Comparison of ENCODE assay signal across 9 mouse cellular contexts in genomic region chr8:119412037-119412734, GRCm38 (mm10). TPM values are rescaled to one million over a fixed set of nuclear protein-coding genes. Genes with fewer than 3 reads are reported as not detected.
DNase-seq lines count a peak whose midpoint lies in the region; ATAC-seq and TF ChIP-seq lines count a peak whose summit lies in the region.
"Had no signal": no experiment of that assay in that cellular context is flagged by ENCODE, and none has a peak within 500 bp of the region (broad histone marks: within the 10 kb centered on the region; RNA-seq: fewer than 3 reads in every experiment).

No protein-coding gene starts in this region.

- no peak overlapping the region for H3K4me3 ChIP-seq in forebrain, embryonic 13.5 days
- no peak overlapping the region for H3K4me3 ChIP-seq in forebrain, embryonic 10.5 days
- no peak overlapping the region for H3K4me3 ChIP-seq in lung, adult 2 months (replicated peaks; ENCODE audit: extremely low read depth, low read depth, low read length)
- H3K4me3 ChIP-seq in midbrain, embryonic 13.5 days (replicated peaks) = no peak overlapping the region

- 0 out of 2 replicates have a peak, but pooled peaks have one; percentile 27 for ATAC-seq in forebrain, embryonic 13.5 days
- ATAC-seq in granulocyte monocyte progenitor cell, adult 5-6 weeks (replicated peaks; ENCODE audit: poor library complexity, severe bottlenecking) = peak; percentile 62
- peak; percentile 43; the same call in 1 of the 2 replicates for ATAC-seq in midbrain, embryonic 13.5 days

- peaks cover 3% of the 10 kb centered on the region; the same call in 1 of the 2 replicates for H3K27me3 ChIP-seq in forebrain, embryonic 13.5 days
- peaks cover 42% of the 10 kb centered on the region for H3K27me3 ChIP-seq in forebrain, embryonic 10.5 days (ENCODE audit: poor library complexity, severe bottlenecking)
- H3K27me3 ChIP-seq in midbrain, embryonic 13.5 days = peaks cover 13% of the 10 kb centered on the region
- H3K27me3 ChIP-seq: stomach, embryonic 15.5 days had no signal

- H3K4me2 ChIP-seq in forebrain, embryonic 13.5 days = no peak overlapping the region
- H3K4me2 ChIP-seq in midbrain, embryonic 13.5 days (replicated peaks) = no peak overlapping the region

- DNase-seq in forebrain, embryonic 10.5 days (ENCODE audit: extremely low spot score, low spot score) = no peak
- no peak for DNase-seq in lung, adult 2 months
- DNase-seq in lung, postnatal 14 days = no peak
- DNase-seq in spleen, adult 12 weeks (ENCODE audit: low spot score) = no peak
- no peak for DNase-seq in frontal cortex, adult 2 months (ENCODE audit: extremely low spot score in 1 of 2, low spot score in 1 of 2)

- 0 out of 2 replicates have a peak, but pooled peaks have one; percentile 0 for TF ChIP-seq CTCF in lung, adult 2 months (IDR thresholded peaks at IDR 0.05; ENCODE audit: insufficient read depth, low read length)

- WGBS in forebrain, embryonic 13.5 days = 58% methylated on average over 10 of the region's 10 CpGs
- WGBS in forebrain, embryonic 10.5 days = 56% methylated on average over 10 of the region's 10 CpGs
- 56% methylated on average over 10 of the region's 10 CpGs for WGBS in lung, adult 2 months
- WGBS in midbrain, embryonic 13.5 days = 57% methylated on average over 10 of the region's 10 CpGs

- H3K9me3 ChIP-seq in forebrain, embryonic 13.5 days (replicated peaks) = no peaks in the 10 kb centered on the region
- H3K9me3 ChIP-seq in forebrain, embryonic 10.5 days = no peaks in the 10 kb centered on the region
- H3K9me3 ChIP-seq in midbrain, embryonic 13.5 days = no peaks in the 10 kb centered on the region
- H3K9me3 ChIP-seq: stomach, embryonic 15.5 days had no signal

- H3K27ac ChIP-seq in forebrain, embryonic 13.5 days = no peak overlapping the region
- no peak overlapping the region for H3K27ac ChIP-seq in forebrain, embryonic 10.5 days
- H3K27ac ChIP-seq in midbrain, embryonic 13.5 days = no peak overlapping the region
- H3K27ac ChIP-seq: stomach, embryonic 15.5 days had no signal

- H3K9ac ChIP-seq in forebrain, embryonic 13.5 days = no peak overlapping the region
- no peak overlapping the region for H3K9ac ChIP-seq in midbrain, embryonic 13.5 days (replicated peaks)
- H3K9ac ChIP-seq: stomach, embryonic 15.5 days had no signal

- peaks cover 44% of the 10 kb centered on the region for H3K36me3 ChIP-seq in forebrain, embryonic 13.5 days (ENCODE audit: poor library complexity, severe bottlenecking)
- H3K36me3 ChIP-seq in forebrain, embryonic 10.5 days (replicated peaks) = peaks cover 43% of the 10 kb centered on the region
- peaks cover 43% of the 10 kb centered on the region for H3K36me3 ChIP-seq in midbrain, embryonic 13.5 days

- TF ChIP-seq POLR2A in lung, adult 2 months (IDR thresholded peaks at IDR 0.05; ENCODE audit: borderline replicate concordance, extremely low read depth, low read depth, low read length) = no peak

- peaks cover 4% of the 10 kb centered on the region; the same call in 1 of the 2 replicates for H3K4me1 ChIP-seq in forebrain, embryonic 13.5 days
- H3K4me1 ChIP-seq in forebrain, embryonic 10.5 days = peaks cover 16% of the 10 kb centered on the region
- H3K4me1 ChIP-seq in lung, adult 2 months (ENCODE audit: control insufficient read depth, insufficient read depth, low read length) = peaks cover 3% of the 10 kb centered on the region; the same call in 1 of the 2 replicates
- peaks cover 5% of the 10 kb centered on the region; the same call in 1 of the 2 replicates for H3K4me1 ChIP-seq in midbrain, embryonic 13.5 days (replicated peaks)
- H3K4me1 ChIP-seq: stomach, embryonic 15.5 days had no signal

RNA-seq across cellular contexts. Expression of gene Mlycd, which starts 17.5 kb away (rescaled TPM):
- polyA plus RNA-seq in forebrain, embryonic 13.5 days (2015; fragmentation: Nextera tagmentation; extraction: Ambion mirVana) = 11.0 and 11.1 TPM in 2 replicates
- polyA plus RNA-seq in forebrain, embryonic 10.5 days (2016; fragmentation: Nextera tagmentation; extraction: Ambion mirVana) = 9.2 and 10.2 TPM in 2 replicates
- polyA plus RNA-seq in lung, adult 2 months (2012; rRNA removed) = 26.9 and 32.0 TPM in 2 replicates
- 15.5 and 17.4 TPM in 2 replicates for total RNA-seq in granulocyte monocyte progenitor cell, adult 5-6 weeks (2014; fragmentation: Nextera tagmentation)
- total RNA-seq in granulocyte monocyte progenitor cell, adult 5-6 weeks (2017) = 10.4 and 11.1 TPM in 2 replicates
- 11.8 and 13.8 TPM in 2 replicates for polyA plus RNA-seq in midbrain, embryonic 13.5 days (2015; fragmentation: Nextera tagmentation; extraction: Ambion mirVana)
- polyA plus RNA-seq in frontal cortex, adult 2 months (2012; rRNA removed) = 23.0 and 24.4 TPM in 2 replicates

RNA-seq across cellular contexts. Expression of gene Osgin1, which starts 21.7 kb away (rescaled TPM):
- polyA plus RNA-seq in forebrain, embryonic 13.5 days (2015; fragmentation: Nextera tagmentation; extraction: Ambion mirVana) = 0.14 and 0.37 TPM in 2 replicates
- 0.48 and 0.73 TPM in 2 replicates for polyA plus RNA-seq in forebrain, embryonic 10.5 days (2016; fragmentation: Nextera tagmentation; extraction: Ambion mirVana)
- polyA plus RNA-seq in lung, adult 2 months (2012; rRNA removed) = 48.8 and 57.9 TPM in 2 replicates
- total RNA-seq in granulocyte monocyte progenitor cell, adult 5-6 weeks (2014; fragmentation: Nextera tagmentation) = 1.0 and 4.3 TPM in 2 replicates
- 0.93 and 1.8 TPM in 2 replicates for total RNA-seq in granulocyte monocyte progenitor cell, adult 5-6 weeks (2017)
- polyA plus RNA-seq in midbrain, embryonic 13.5 days (2015; fragmentation: Nextera tagmentation; extraction: Ambion mirVana) = 0.10 and 0.28 TPM in 2 replicates
- 1.7 and 1.8 TPM in 2 replicates for polyA plus RNA-seq in frontal cortex, adult 2 months (2012; rRNA removed)

RNA-seq across cellular contexts. Expression of gene Necab2, which starts 34.3 kb away (rescaled TPM):
- polyA plus RNA-seq in forebrain, embryonic 13.5 days (2015; fragmentation: Nextera tagmentation; extraction: Ambion mirVana) = 13.3 and 15.3 TPM in 2 replicates
- 15.5 and 19.1 TPM in 2 replicates for polyA plus RNA-seq in forebrain, embryonic 10.5 days (2016; fragmentation: Nextera tagmentation; extraction: Ambion mirVana)
- 0.63 and 1.0 TPM in 2 replicates for polyA plus RNA-seq in lung, adult 2 months (2012; rRNA removed)
- total RNA-seq in granulocyte monocyte progenitor cell, adult 5-6 weeks (2014; fragmentation: Nextera tagmentation) = not detected in 2 replicates
- not detected in 2 replicates for total RNA-seq in granulocyte monocyte progenitor cell, adult 5-6 weeks (2017)
- 34.9 and 37.6 TPM in 2 replicates for polyA plus RNA-seq in midbrain, embryonic 13.5 days (2015; fragmentation: Nextera tagmentation; extraction: Ambion mirVana)
- polyA plus RNA-seq in frontal cortex, adult 2 months (2012; rRNA removed) = 62.7 and 68.0 TPM in 2 replicates

Comparison
In these comparisons a context has a peak if more than half of its experiments do, and no peak if none do; other contexts are left out.
1. RNA of gene Osgin1, which starts 21.7 kb away (polyA plus RNA-seq): 48.8 to 57.9 TPM in lung, adult 2 months; 1.7 to 1.8 TPM in frontal cortex, adult 2 months, 0.48 to 0.73 TPM in forebrain, embryonic 10.5 days, 0.14 to 0.37 TPM in forebrain, embryonic 13.5 days and 0.10 to 0.28 TPM in midbrain, embryonic 13.5 days; every median in the first group is over 10 times any median in the second.
2. Peak in every context shown above with its lines, with median percentiles within 50 percentile points of each other: ATAC-seq.